Mouse (Mus musculus): ENCODE measurements at regions not wholly inside any gene's neighbourhood (a gene's known extent, or its start where the extent isn't known, plus 50 kb on each side); places are given as distances from the start of the nearest gene placed in this dataset.

- no peak for ATAC-seq (replicated peaks; ENCODE audit: low FRiP score)
These were observed 380.8 kb upstream of the Camk1g start for GRCm38 (mm10) chr1:193750929-193751328.

GRCm38 (mm10) chr1:193747426-193747960 lies 377.4 kb upstream of the Camk1g start:
- Histone ChIP-seq H3K9me3 (ENCODE audit: control insufficient read depth, low read length) (no peaks in the 10 kb centered on the region), H3K4me3 (ENCODE audit: low read depth, low read length) (no peak overlapping the region), H3K36me3 (ENCODE audit: control insufficient read depth, insufficient read depth, low read length) (no peaks in the 10 kb centered on the region), H3K27ac (ENCODE audit: low read depth, low read length) (no peak overlapping the region), H3K27me3 (ENCODE audit: control insufficient read depth, insufficient read depth, low read length) (no peaks in the 10 kb centered on the region), H3K4me1 (replicated peaks; ENCODE audit: control insufficient read depth, insufficient read depth, low read length) (no peaks in the 10 kb centered on the region), H3K4me2 (ENCODE audit: low read depth, low read length, severe bottlenecking) (no peak overlapping the region), H3K9ac (ENCODE audit: low read length) (no peak overlapping the region)
- no peak for ATAC-seq (replicated peaks; ENCODE audit: low FRiP score)
- DNase-seq (ENCODE audit: low spot score), result no peak
- WGBS, result 71% methylated on average over 6 of the region's 6 CpGs

More at GRCm38 (mm10) chr1:193750929-193751328, 380.8 kb upstream of the Camk1g start:
- no peaks in the 10 kb centered on the region for H3K36me3 ChIP-seq (ENCODE audit: control insufficient read depth, insufficient read depth, low read length)
- WGBS, result 72% methylated on average over 4 of the region's 4 CpGs
- no peaks in the 10 kb centered on the region for H3K4me1 ChIP-seq (replicated peaks; ENCODE audit: control insufficient read depth, insufficient read depth, low read length)
- no peak for DNase-seq (ENCODE audit: low spot score)
- no peaks in the 10 kb centered on the region for H3K27me3 ChIP-seq (ENCODE audit: control insufficient read depth, insufficient read depth, low read length)
- H3K9ac ChIP-seq (ENCODE audit: low read length), result no peak overlapping the region
- H3K27ac ChIP-seq (ENCODE audit: low read depth, low read length), result no peak overlapping the region
- H3K9me3 ChIP-seq (ENCODE audit: control insufficient read depth, low read length), result no peaks in the 10 kb centered on the region
- H3K4me3 ChIP-seq (ENCODE audit: low read depth, low read length), result no peak overlapping the region
- no peak overlapping the region for H3K4me2 ChIP-seq (ENCODE audit: low read depth, low read length, severe bottlenecking)

- no peak for ATAC-seq (replicated peaks; ENCODE audit: low FRiP score)
- H3K9me3 ChIP-seq (ENCODE audit: control insufficient read depth, low read length), result no peaks in the 10 kb centered on the region
- no peaks in the 10 kb centered on the region for H3K27me3 ChIP-seq (ENCODE audit: control insufficient read depth, insufficient read depth, low read length)
- no peak overlapping the region for H3K4me2 ChIP-seq (ENCODE audit: low read depth, low read length, severe bottlenecking)
- no peak overlapping the region for H3K27ac ChIP-seq (ENCODE audit: low read depth, low read length)
- no peak overlapping the region for H3K4me3 ChIP-seq (ENCODE audit: low read depth, low read length)
- WGBS, result 93% methylated on average over 2 of the region's 2 CpGs
- H3K9ac ChIP-seq (ENCODE audit: low read length), result no peak overlapping the region
- no peaks in the 10 kb centered on the region for H3K4me1 ChIP-seq (replicated peaks; ENCODE audit: control insufficient read depth, insufficient read depth, low read length)
- H3K36me3 ChIP-seq (ENCODE audit: control insufficient read depth, insufficient read depth, low read length), result no peaks in the 10 kb centered on the region
- no peak for DNase-seq (ENCODE audit: low spot score)
These were observed 372.6 kb upstream of the Camk1g start for GRCm38 (mm10) chr1:193742688-193743087.

- Histone ChIP-seq H3K4me1 (replicated peaks; ENCODE audit: control insufficient read depth, insufficient read depth, low read length) (peaks cover 5% of the 10 kb centered on the region), H3K27me3 (ENCODE audit: control insufficient read depth, insufficient read depth, low read length) (no peaks in the 10 kb centered on the region), H3K36me3 (ENCODE audit: control insufficient read depth, insufficient read depth, low read length) (no peaks in the 10 kb centered on the region), H3K27ac (ENCODE audit: low read depth, low read length) (no peak overlapping the region), H3K4me3 (ENCODE audit: low read depth, low read length) (no peak overlapping the region), H3K9me3 (ENCODE audit: control insufficient read depth, low read length) (no peaks in the 10 kb centered on the region), H3K4me2 (ENCODE audit: low read depth, low read length, severe bottlenecking) (no peak overlapping the region), H3K9ac (ENCODE audit: low read length) (no peak overlapping the region)
- ATAC-seq (replicated peaks; ENCODE audit: low FRiP score) (no peak), DNase-seq (ENCODE audit: low spot score) (peak; percentile 64)
- 66% methylated on average over 6 of the region's 6 CpGs for whole genome bisulfite sequencing
These were observed 368.7 kb upstream of the Camk1g start for GRCm38 (mm10) chr1:193738821-193739220.

- no peak for ATAC-seq (replicated peaks; ENCODE audit: low FRiP score)
- Histone ChIP-seq H3K4me1 (replicated peaks; ENCODE audit: control insufficient read depth, insufficient read depth, low read length) (peaks cover 6% of the 10 kb centered on the region), H3K9ac (ENCODE audit: low read length) (no peak overlapping the region), H3K36me3 (ENCODE audit: control insufficient read depth, insufficient read depth, low read length) (no peaks in the 10 kb centered on the region), H3K27me3 (ENCODE audit: control insufficient read depth, insufficient read depth, low read length) (no peaks in the 10 kb centered on the region), H3K9me3 (ENCODE audit: control insufficient read depth, low read length) (no peaks in the 10 kb centered on the region), H3K4me3 (ENCODE audit: low read depth, low read length) (no peak overlapping the region), H3K4me2 (ENCODE audit: low read depth, low read length, severe bottlenecking) (no peak overlapping the region), H3K27ac (ENCODE audit: low read depth, low read length) (no peak overlapping the region)
- DNase-seq (ENCODE audit: low spot score), result no peak
- 83% methylated on average over 1 of the region's 1 CpGs for WGBS
These were observed 365.9 kb upstream of the Camk1g start for GRCm38 (mm10) chr1:193735949-193736518.

- H3K4me1 ChIP-seq (replicated peaks; ENCODE audit: control insufficient read depth, insufficient read depth, low read length), result peaks cover 6% of the 10 kb centered on the region
These were observed 364.1 kb upstream of the Camk1g start for GRCm38 (mm10) chr1:193734014-193734763.

GRCm38 (mm10) chr1:193733402-193733801 lies 363.3 kb upstream of the Camk1g start:
- Histone ChIP-seq H3K4me3 (ENCODE audit: low read depth, low read length) (no peak overlapping the region), H3K4me1 (replicated peaks; ENCODE audit: control insufficient read depth, insufficient read depth, low read length) (peaks cover 6% of the 10 kb centered on the region), H3K9me3 (ENCODE audit: control insufficient read depth, low read length) (no peaks in the 10 kb centered on the region), H3K9ac (ENCODE audit: low read length) (no peak overlapping the region), H3K27ac (ENCODE audit: low read depth, low read length) (no peak overlapping the region), H3K4me2 (ENCODE audit: low read depth, low read length, severe bottlenecking) (no peak overlapping the region), H3K27me3 (ENCODE audit: control insufficient read depth, insufficient read depth, low read length) (no peaks in the 10 kb centered on the region), H3K36me3 (ENCODE audit: control insufficient read depth, insufficient read depth, low read length) (no peaks in the 10 kb centered on the region)
- DNase-seq (ENCODE audit: low spot score), result no peak
- no peak for ATAC-seq (replicated peaks; ENCODE audit: low FRiP score)
- 3% methylated on average over 5 of the region's 5 CpGs for WGBS

More at GRCm38 (mm10) chr1:193734014-193734763, 364.1 kb upstream of the Camk1g start:
- no peaks in the 10 kb centered on the region for H3K36me3 ChIP-seq (ENCODE audit: control insufficient read depth, insufficient read depth, low read length)
- ATAC-seq (replicated peaks; ENCODE audit: low FRiP score), result peak; percentile 68
- H3K4me2 ChIP-seq (ENCODE audit: low read depth, low read length, severe bottlenecking), result no peak overlapping the region
- no peak for DNase-seq (ENCODE audit: low spot score)
- H3K9me3 ChIP-seq (ENCODE audit: control insufficient read depth, low read length), result no peaks in the 10 kb centered on the region
- 33% methylated on average over 4 of the region's 4 CpGs for WGBS
- no peak overlapping the region for H3K9ac ChIP-seq (ENCODE audit: low read length)
- no peaks in the 10 kb centered on the region for H3K27me3 ChIP-seq (ENCODE audit: control insufficient read depth, insufficient read depth, low read length)
- no peak overlapping the region for H3K4me3 ChIP-seq (ENCODE audit: low read depth, low read length)
- H3K27ac ChIP-seq (ENCODE audit: low read depth, low read length), result 0 out of 2 replicates have a peak overlapping the region, but pooled peaks have one; percentile 43

GRCm38 (mm10) chr1:193732113-193732512 lies 362.0 kb upstream of the Camk1g start:
- Histone ChIP-seq H3K27ac (ENCODE audit: low read depth, low read length) (no peak overlapping the region), H3K4me3 (ENCODE audit: low read depth, low read length) (no peak overlapping the region), H3K9ac (ENCODE audit: low read length) (no peak overlapping the region), H3K36me3 (ENCODE audit: control insufficient read depth, insufficient read depth, low read length) (no peaks in the 10 kb centered on the region), H3K9me3 (ENCODE audit: control insufficient read depth, low read length) (no peaks in the 10 kb centered on the region), H3K27me3 (ENCODE audit: control insufficient read depth, insufficient read depth, low read length) (no peaks in the 10 kb centered on the region), H3K4me1 (replicated peaks; ENCODE audit: control insufficient read depth, insufficient read depth, low read length) (peaks cover 6% of the 10 kb centered on the region), H3K4me2 (ENCODE audit: low read depth, low read length, severe bottlenecking) (no peak overlapping the region)
- DNase-seq (ENCODE audit: low spot score) (no peak), ATAC-seq (replicated peaks; ENCODE audit: low FRiP score) (no peak)
- 8% methylated on average over 1 of the region's 1 CpGs for WGBS

Data from forebrain, embryonic 11.5 days (tissue).